Mouse (Mus musculus) gastrocnemius, postnatal 14 days (tissue): ENCODE measurements around the gene Eif2ak4. TPM values are rescaled to one million over a fixed set of nuclear protein-coding genes. Genes with fewer than 3 reads are reported as not detected.

Source experiments
- DNase-seq: peaks from one replicate; pipeline ENCODE4 v3.0.0; 2021; ENCODE audit warnings: mixed read lengths
- intact Hi-C: fragments of 180-260 bp; cut with DNase I; formaldehyde crosslinking; loops from one replicate; pipeline ENCODE4 v1.15.1; 2025; ENCODE audit warnings: low total_unique reads
- total RNA-seq, 2 experiments: library from RNA; stranded (reverse); gene quantifications; 2 replicates each; pipeline ENCODE4 v1.2.3; 2021

The Eif2ak4 gene
- total RNA-seq, 2 experiments from 2014 or later = 4.0 to 6.2 TPM

DNA sequence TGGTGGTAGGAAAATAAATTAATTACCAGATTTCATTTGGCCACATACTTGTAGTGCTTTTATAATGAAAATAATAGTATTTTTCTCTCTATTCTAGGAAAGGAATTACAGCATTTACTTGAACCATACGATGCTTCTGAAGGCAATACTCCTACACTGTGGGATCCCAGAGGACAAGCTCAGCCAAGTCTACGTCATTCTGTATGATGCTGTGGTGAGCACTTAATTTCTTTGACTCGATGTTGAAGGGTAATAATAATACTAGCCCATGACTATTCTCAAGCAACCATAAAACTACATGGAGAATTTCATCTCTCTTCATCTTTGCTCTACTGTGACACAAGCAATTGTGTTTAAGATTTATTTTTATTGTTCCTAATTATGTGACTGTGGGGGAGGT lies 68.6 kb downstream of the Eif2ak4 start:
- DNase-seq = no peak
- intact Hi-C loops = no loop called here

DNA sequence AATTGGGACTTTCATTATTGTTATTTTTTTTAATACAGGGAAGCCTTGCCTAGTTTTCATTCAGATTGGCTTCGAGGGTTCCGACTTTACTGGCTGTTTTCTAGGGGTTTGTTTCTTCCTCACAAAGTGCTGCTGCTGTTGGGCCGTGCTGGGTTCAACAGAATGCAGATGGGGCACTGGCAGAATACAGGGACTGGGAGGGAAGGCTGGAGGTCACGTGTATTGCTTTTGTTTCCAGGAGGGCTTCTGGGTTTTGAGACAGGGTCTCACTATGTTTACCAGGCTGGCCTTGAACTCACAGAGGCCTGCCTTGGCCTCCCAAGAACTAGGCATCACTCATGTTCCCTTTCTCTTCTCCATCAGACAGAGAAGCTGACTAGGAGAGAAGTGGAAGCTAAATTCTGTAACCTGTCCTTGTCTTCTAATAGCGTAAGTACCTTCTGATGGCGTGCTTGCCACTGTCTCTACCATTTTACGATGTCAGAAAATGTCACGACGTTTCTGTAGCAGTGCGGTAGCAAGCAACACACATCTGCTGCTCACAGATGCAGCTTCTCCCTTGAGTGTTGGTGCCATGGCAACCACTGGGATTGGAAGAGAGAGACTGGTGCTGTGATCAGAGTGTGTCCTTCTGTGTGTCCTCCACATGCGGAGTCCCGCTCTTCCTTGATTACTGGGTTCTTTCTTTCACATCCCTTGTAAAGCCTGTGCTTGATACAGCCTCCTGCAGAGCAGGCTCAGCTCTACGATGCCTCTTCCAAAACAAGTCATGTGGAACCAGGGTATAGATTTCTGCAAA lies 69.2 kb downstream of the Eif2ak4 start:
- DNase-seq = no peak
- intact Hi-C loops = no loop called here

DNA sequence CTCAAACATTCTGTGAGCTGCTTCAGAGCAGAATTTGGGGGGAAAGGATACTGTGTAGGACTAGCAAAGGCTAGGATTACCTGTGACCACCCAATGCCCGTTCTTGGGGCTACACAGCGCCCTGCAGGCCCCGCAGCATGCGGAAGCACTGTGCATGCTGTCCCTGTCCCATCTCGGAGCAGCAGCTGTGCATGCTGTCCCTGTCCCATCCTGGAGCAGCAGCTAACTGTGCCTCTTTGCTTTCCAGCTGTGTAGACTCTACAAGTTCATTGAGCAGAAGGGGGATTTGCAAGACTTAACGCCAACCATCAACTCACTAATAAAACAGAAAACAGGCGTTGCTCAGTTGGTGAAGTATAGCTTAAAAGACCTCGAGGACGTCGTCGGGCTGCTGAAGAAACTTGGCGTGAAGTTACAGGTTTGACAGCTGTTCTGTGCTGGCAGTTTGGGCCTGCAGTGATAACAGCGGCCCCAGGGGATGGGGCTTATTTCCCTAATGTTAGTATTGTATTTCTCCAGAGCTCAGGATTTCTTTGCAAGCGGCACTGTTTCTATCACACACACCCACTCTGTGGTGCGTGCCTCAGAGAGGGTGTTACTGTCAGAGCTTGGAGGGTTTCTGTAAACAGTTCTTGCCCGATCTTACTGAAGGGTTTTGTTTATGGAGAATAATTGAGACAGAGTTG lies 73.2 kb downstream of the Eif2ak4 start:
- intact Hi-C loops = no loop called here
- no peak for DNase-seq

DNA sequence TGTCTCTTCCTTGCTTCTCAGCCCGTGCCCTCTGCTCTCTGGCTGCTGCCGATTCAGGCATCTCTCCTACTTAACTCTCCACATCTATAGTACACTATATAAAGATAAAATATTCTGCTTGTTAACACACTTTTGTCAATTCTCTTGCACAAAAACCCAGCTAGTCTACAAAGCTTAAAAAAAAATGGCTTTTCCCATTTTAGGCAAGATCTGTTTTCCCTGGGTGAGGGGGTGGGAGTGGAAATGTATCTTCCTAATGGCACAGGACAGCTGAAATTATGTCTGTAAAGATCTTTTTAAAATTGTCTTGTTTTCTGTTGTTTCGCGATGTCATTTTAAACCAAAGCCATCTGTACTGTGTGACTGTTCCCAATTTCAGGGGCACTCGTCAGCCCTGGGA lies 75.1 kb downstream of the Eif2ak4 start:
- DNase-seq = no peak
- intact Hi-C loops = no loop called here

DNA sequence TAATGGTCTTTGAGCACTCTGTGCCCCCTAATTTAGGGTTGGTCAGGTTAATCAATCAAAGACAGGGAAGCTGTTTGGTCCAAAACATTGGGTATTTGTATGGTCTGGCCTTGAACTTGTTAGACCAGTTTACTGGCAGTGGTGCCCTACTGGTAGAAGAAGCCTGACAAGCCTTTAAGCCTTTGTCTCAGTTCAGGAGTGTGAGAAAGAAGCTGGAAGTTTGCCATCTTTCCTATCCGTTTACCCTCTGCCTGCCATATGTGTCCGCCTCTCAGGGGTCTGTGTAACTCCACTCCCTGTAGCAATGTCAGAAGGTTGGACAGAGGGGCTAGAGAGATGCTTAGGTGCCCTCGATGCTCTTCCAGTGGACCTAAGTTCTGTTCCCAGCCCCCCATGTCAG lies 76.0 kb downstream of the Eif2ak4 start:
- DNase-seq = no peak
- intact Hi-C loops = no loop called here

DNA sequence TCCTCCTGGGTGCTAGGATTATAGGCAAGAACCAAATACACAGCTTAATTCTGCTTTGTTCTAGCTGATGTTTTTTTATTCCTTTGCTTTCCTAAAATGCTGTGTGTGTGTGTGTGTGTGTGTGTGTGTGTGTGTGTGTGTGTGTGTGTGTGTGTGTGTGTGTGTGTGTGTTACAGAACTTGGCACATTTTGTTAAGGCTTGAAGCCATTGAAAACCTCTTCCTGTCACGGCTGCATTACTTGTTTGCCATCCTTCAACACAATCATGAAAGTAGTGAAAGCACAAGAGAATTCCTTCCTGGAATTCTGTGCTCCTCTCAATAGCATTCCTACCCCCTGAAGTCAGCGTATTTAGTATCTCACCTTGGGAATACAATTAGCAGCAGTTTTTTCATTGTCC lies 77.5 kb downstream of the Eif2ak4 start:
- intact Hi-C loops = no loop called here
- DNase-seq = no peak

DNA sequence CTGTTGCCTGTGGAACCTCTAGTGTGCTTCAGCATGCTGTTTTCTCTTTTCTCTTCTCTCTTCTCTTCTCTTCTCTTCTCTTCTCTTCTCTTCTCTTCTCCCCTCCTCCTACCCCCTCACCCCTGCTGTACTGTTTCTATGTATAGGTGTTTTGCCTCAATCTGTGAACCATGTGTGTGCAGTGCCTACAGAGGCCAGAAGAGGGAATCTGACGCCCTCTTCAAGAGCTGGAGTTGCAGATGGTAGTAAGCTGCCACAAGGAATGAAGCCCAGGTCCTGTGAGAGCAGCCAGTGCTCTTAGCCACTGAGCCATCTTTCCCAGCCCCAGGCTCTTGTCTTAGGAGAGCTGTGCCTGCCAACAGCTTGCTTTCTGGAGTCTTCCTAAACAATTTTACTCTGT lies 78.2 kb downstream of the Eif2ak4 start:
- intact Hi-C loops = no loop called here
- DNase-seq = no peak

DNA sequence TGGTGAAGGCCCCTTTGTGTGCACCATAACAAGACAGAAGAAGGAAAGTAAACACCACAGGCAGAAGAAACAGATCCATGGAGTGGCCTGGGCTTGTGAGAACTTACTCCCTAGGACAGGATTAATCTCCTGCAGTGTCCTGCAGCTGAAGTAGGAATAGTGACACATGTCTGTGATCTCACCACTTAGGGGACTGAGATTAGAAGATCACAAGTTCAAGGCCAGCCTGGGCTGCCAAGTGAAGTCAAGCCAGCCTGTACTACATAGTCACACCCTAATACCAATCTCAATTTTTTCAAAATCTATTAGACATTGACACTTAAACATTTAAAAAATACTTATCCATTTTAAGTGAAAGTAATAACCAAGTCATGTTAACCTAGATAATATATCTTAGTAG lies 79.9 kb downstream of the Eif2ak4 start:
- no peak for DNase-seq
- intact Hi-C loops = no loop called here

DNA sequence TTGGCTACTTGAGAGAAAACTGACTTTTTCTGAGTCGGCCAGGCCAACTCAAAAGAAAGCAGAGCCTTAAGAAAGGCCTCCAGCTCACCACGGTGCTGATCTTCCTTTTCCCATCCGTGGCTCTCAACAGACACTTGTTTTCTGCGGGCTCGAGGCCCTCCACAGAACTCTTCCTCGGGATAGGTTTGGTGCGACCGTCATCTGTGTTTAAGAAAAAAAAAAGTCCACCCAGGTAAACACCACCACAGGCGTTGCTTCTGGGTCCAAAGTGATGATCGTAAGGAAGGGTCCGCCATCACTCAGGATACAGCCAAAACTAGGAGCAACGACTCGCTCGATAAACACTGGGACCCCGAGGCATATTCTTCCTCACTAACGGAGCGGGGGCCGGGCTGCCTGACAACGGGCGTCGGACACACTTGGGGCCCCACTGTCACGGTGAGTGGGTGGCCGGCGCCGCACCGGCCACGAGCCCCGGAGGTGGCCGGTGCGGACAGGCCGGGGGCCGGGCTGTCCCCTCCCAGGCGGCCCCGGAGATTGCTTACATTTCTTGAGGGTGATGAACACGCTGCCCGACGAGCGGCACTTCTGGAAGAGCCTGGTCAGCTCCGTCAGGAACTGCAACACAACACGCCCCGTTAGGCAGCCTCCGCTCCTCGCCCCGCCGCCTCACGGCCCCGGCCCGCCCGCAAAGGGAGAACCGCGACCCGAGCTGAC lies 90.6 kb downstream of the Eif2ak4 start:
- DNase-seq = no peak
- intact Hi-C loops = no loop called here

DNA sequence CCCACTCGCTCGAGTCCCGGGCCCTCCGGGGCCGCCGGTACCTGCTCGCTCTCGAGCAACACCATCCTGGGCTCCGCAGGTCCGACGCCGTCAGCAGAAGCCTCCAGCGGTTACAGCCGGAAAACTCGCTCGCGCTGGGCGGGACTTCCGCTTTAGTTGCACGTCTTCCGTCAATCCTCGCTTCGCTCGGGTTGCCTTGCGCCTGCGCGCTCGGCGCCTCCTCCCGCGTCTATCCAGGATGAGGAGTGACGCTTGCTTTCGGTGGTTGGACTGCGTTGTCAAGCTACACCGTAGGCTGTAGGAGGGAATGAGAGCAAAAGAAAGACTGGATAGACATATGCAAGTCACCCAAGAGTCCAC lies 91.1 kb downstream of the Eif2ak4 start, which contains the start of gene Srp14:
Srp14 (minus strand) TSS at position 162 of the 360 bp plus-strand sequence.
- DNase-seq = peak; percentile 94
- intact Hi-C loops = no loop called here

DNA sequence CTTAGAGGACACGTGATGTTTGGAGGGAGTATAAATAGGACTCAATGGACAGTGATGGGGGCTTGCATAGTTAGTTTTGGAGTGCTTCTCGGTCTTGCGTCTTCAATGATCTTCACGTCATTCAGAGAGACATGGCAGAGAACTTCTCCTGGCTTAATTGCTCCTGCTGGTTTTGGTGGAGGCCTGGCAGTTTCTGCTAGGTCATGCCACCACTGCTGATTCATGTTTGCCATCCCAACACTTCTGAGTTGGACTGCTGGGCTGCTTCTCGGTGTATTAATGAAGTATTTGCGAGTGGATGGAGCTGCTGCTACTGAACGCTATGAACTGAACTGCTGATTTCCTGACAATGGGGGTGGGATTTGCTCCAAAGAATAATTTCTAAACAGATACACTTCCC lies 92.5 kb downstream of the Eif2ak4 start:
- no peak for DNase-seq
- intact Hi-C loops = no loop called here

DNA sequence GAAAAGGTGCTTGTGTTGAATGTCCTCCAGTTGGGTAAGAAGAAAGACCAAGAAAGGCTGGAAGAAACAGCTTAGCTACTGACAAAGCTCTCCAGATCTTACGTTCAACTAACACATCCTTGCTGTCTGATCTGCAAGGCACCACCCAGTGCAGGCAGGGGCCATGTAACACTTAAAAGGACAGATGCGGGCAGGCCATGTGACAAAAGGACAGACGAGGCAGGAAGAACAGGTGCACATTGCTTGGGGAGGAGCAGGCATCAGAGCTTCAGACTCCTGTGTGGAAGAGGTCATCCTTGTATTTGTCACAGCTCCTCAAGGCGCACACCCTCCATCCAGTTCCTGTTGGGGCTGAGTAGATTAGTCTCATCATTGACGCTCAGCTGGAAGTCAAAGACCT lies 94.6 kb downstream of the Eif2ak4 start:
- intact Hi-C loops = no loop called here
- DNase-seq = no peak

DNA sequence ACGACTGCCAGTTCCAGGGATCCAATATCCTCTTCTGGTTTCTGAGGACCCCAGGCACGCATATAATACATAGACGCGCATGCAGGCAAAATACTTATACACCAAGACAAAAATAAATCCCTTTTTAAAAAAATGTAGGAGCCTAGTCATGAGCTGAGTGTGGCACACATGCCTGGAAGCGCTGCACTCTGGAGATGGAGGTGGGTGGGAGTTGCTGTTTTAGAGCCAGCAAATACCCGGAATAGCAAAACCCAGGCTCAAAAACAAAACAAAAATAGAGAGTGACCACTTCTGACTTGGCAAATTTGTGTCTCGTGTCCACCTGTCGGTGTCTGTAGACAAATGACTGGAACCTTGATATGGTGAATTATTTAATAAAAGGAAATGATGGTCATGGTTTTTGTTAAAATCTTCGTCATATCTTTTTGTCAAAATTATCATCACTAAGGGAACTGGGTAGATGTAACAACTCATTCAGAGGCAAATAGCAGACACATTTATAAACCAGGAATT lies 96.0 kb downstream of the Eif2ak4 start:
- intact Hi-C loops = no loop called here
- no peak for DNase-seq

DNA sequence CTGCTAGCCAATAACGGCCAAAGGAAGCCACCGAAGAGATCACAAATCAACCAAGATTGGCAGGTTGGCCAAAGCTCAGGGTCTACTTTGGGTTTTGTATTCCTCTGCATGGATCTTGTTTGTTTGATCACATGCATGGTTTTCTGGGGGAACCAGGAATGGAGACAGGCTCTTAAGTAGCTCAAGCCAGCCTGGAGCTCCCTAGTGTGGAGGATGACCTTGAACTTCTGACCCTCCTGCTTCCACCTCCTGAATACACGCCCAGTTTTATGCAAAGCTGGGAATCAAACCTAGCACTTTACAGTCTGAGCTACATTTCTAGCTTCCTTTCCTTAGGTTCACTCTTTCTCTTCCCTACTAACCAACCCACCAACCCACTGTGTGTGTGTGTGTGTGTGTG lies 97.0 kb downstream of the Eif2ak4 start:
- intact Hi-C loops = loop anchor here (5.0 kb wide), 1 partner anchor 67 kb away; no protein-coding TSS in a partner anchor
- DNase-seq = no peak

DNA sequence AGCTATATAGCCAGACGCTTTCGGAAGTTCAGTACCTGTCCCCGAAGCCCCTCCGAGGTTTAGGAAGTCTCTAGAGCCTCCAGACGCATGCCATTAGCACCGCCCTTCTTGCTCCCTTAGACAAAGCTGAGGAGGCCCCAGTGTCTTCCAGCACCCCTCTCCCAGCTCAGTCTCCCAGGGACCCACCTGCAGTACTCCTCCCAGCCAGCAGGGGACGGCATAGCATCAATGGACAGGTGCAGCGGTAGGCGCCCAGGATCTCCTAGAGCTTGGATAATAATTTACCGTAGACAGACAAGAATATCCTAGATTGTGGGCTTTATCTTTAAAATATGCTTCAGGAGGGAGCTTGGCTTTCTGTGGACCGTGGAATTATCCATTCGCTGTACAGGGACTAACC lies 98.5 kb downstream of the Eif2ak4 start:
- intact Hi-C loops = loop anchor here (2.0 to 5.0 kb wide), 2 partner anchors 65 to 118 kb away; no protein-coding TSS in a partner anchor
- DNase-seq = peak; percentile 84

DNA sequence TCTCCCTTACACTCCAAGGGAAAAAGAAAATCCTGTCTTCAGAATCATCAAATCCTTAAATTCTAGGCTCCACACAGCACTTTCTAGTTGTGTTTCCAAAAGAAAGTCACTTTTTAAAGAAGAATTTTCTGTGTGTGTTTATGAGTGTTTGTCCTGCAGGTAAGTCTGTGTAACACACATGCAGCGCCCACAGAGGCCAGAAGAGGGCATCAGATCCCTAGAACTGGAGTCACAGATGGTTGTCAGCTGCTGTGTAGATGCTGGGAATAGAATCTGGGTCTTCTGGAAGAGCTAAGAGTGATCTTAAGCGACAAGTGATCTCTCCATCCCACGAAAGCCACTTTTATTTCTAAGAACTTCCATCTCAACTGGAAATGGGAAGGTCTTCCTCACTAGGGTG lies 99.4 kb downstream of the Eif2ak4 start:
- intact Hi-C loops = loop anchor here (2.0 to 5.0 kb wide), 2 partner anchors 64 to 117 kb away; no protein-coding TSS in a partner anchor
- DNase-seq = no peak

DNA sequence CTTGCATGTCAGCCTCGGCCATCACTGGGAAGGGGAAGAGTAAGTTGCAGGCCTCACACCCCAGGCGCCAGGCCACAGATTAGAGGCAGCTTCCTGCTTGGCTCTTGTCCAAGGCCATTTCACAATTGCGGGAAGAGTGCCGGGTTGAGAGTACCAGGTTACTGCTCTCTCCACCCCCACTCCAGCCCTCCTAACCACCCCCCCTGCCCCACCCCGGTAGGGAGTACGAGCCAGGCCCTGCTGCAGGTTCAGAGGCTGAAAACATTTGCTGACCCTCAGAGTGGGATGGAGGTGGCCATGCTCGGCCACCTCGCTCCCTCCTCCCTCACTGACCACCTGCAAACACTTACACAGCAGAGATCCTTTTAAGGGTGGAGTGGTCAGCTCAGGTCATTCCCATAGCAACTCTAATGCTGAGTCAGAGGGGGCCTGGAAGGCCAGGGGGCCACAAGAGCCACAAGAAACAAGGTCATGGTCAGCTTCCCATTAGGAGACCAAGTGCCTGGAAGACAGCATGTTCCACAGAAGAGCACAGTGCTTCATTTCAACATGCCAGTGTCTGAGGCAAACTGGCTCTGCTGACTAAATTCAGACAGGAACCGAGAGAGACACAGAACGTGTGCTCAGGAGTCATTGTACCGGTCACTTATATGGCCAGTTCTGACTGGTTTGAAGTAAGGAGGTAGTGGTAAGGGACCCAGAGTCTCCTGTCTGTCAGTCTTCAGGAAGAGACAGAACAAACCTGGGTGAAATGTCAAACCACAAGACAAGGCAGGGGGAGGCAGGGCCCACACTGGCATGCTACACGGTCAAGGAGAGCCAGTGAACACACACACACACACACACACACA lies 102.0 kb downstream of the Eif2ak4 start:
- peak; percentile 70 for DNase-seq
- intact Hi-C loops = no loop called here

DNA sequence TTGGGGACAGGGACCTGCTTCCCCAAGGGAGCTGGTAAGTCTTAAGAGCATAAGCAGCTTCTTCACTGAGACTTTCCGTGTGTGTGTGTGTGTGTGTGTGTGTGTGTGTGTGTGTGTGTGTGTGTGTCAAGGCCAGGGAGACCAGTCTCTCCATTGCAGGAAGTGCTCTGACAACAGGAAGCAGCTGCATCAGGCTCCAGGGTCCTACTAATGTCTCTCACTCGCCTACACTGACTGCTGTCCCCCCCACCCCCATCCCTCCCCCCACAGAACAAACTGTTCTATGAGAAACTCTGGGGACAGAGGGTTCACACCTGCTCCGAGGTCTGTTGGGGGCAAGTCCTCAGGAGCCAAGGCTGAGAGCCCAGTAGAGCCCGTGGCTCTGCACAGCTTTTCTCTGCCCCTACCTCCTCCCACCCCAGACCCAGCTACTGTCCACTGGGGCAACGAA lies 102.9 kb downstream of the Eif2ak4 start:
- intact Hi-C loops = no loop called here

DNA sequence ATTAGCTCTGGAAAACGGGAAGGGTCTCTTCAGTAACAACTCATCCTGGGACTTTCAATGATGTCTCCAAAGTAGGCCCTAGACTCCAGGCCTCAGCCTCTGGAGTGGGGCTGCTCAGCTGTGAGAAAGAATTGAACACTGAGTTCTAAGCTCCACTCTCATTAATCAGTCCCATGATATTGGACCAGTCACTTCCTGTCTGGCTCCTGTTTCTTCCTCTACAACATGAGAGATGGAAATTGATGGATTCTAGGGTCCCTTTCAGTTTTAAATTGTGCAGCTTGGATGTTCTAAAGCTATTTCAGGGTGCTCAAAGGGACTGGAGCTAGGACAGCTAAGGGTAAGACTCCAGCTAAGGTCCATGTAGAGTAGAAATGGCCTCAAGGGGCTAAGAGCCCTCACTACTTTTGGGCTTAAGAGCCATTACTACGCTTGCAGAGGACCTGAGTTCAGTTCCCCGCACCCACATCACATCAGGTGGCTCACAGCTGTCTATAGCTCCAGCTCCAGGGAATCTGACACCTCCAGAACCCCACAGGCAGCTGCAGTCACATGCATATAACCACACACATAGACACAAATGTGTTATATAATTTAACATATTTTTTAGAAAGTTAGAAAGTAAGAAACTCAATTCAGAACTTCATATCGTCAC lies 103.5 kb downstream of the Eif2ak4 start:
- DNase-seq = no peak
- intact Hi-C loops = no loop called here

More for the DNA sequence above, 102.9 kb downstream of the Eif2ak4 start:
- DNase-seq = peak; percentile 35
